Mouse (Mus musculus) common myeloid progenitor, adult 5-6 weeks (primary cell): Measurements from ENCODE around the gene Clip4. TPM values are rescaled to one million over a fixed set of nuclear protein-coding genes. Genes with fewer than 3 reads are reported as not detected.
A peak's percentile ranks its signal among the peaks of the same experiment; 100 is the strongest.

Experiments
- ATAC-seq: replicated peaks from 2 replicates; pipeline ENCODE4 v1.8.0; 2016; ENCODE audit warnings: low read depth, mild to moderate bottlenecking, moderate TSS enrichment, inconsistent platforms; ENCODE audit not compliant: poor library complexity, severe bottlenecking
- total RNA-seq: library from RNA; stranded (forward); fragments of 200-1000, 187-1606 nt; gene quantifications from 2 replicates; pipeline ENCODE4 v1.2.3, GENCODE M21; 2017

The Clip4 gene
- total RNA-seq, 1 experiment from 2014 or later, result not detected

- no peak for ATAC-seq
These were observed 18.2 kb downstream of the Clip4 start for GRCm38 (mm10) chr17:71786456-71786855.

DNA sequence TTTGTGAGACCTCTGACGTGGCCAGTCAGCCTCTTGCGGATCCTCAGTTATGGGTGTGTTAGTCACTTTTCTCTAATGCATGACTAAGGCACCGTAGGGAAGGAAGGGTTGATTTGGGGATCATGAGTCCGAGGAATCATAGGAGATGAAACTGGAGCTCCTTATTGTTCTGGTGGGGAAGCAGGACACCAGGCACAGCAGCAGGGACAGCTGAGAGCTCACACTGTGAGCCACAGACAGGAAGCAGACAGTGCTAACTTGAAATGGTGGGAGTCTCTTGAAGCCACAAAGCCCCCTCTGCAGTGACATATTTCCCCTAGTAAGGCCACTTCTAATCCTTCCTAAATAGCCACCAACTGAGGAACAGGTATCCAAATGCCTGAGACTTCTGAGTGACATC lies 22.8 kb downstream of the Clip4 start:
- ATAC-seq, result no peak

GRCm38 (mm10) chr17:71791622-71792021 lies 23.3 kb downstream of the Clip4 start:
- ATAC-seq, result no peak

DNA sequence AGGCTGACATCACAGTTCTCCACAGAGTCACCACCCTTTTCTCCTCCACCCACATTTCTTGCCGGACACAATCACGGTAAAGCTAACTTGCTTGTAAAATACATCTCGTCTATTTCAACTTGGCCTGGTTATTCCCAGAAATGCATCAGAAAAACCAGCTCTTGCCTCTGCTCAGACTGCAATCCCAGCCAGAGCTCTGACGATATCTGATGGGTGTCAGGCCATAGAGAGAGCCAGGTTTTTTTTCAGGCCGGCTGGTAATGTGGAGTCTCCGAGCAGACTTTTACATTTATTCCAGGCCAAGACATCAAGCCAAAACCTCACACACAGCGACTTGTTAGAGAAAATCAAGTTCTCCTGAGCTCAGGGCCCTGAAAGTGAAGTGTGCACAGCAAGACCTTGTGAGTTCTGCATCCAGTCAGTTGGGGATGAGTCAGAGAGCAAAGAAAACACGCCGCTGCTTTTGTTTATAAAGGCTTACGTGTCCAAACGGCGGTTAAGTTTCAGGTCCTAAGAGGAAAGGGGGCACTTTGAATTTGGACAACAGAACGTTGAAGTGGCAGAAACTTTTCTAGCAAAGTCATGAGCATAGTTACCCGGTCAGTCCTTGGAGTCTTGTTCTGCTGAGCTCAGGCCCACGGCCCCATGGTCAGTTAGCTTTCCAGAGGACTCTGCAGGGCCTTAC lies 27.4 kb downstream of the Clip4 start:
- no peak for ATAC-seq

DNA sequence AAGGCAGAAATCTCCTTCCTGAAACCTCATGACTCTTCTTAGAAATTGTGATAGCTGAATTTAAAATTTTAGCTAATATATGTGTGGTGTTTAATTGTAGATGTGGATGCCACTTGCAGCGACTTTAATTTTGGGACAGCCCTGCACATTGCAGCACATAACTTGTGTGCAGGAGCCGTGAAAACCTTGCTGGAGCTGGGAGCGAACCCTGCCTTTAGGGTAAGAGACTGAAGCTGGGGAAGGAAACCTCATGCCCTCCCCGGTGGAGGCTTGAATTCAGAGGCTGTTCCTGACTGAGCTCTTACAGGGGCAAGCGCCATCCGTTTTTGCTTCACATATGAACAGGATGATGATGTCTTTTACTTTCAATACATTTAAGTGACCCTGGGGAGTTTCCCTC lies 35.2 kb downstream of the Clip4 start:
- ATAC-seq, result no peak

DNA sequence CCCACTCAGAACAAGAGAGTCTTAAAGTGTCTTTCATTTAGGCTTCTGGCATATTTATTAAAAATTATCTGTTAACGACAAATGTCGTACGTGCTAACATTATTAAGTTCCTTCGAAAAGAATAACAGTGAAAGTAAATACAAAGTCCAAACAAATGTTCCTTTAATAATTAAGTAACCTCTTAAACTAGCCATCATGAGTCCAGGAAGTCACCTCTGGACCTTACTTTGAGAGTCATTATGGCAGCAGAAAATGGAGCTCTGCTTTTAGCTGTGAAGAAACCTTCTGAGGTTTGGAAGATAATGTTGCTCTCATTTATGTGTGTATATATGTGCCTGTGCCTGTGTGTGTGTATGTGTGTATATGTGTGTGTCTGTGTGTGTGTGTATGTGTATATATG lies 35.6 kb downstream of the Clip4 start:
- no peak for ATAC-seq

GRCm38 (mm10) chr17:71811070-71811469 lies 42.8 kb downstream of the Clip4 start:
- no peak for ATAC-seq

DNA sequence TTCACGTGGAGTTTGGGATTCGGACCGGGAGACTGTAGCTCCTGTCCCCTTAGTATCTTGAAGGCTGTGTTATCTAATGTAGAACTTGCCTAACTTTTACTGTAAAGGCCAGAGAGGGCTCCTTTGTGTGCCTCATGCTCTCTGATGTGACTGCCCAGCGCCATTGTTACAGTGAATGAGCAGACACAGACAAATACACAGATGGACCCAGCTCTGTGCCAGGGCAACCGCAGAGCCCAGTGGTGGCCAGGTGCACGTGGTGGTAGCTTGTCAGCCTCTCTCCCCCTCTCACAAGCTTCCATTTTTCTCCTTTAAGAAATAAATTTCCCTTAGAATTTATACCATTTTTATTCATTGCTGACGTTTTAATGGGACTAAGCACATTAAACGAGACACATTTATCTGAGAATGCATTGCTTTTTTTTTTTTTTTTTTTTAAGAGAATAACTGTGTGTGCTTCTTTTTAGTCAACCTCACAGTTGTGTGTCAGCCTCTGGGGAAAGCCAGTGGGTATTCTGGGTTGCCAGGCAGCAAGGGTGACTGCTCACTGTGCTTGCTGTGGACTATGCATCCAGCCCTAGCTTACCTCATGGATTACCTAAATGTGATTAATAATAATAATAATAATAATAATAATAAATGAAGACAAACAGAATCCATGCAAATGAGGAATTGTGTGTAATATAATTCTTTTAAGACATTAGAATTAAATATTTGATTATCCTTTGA lies 48.0 kb downstream of the Clip4 start:
- ATAC-seq, result no peak

GRCm38 (mm10) chr17:71823622-71824306 lies 55.5 kb downstream of the Clip4 start:
- ATAC-seq, result no peak

- ATAC-seq, result 0 out of 2 replicates have a peak, but pooled peaks have one; percentile 15
These were observed 58.3 kb downstream of the Clip4 start for GRCm38 (mm10) chr17:71826603-71827002.

GRCm38 (mm10) chr17:71827627-71828026 lies 59.4 kb downstream of the Clip4 start:
- ATAC-seq, result no peak

- ATAC-seq, result no peak
These were observed 60.6 kb downstream of the Clip4 start for GRCm38 (mm10) chr17:71828647-71829414.

DNA sequence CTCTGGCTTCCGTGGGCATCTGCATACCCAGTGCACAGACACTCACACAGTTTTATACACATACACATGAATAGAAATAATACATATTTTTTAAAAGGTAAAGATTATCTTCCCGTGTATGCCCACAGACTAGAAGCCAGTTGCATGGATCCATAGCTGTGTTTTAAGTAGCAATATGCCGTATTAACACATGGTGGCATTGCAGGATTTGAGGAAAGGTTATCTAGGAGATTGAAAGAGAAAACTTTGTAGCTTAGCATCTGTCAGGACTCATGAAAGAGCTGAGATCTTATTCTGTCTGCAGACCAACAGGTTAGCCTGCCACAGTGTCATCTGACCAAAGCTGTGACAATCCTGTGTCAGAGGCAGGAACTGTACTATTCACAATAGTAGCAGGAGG lies 63.7 kb downstream of the Clip4 start:
- no peak for ATAC-seq

DNA sequence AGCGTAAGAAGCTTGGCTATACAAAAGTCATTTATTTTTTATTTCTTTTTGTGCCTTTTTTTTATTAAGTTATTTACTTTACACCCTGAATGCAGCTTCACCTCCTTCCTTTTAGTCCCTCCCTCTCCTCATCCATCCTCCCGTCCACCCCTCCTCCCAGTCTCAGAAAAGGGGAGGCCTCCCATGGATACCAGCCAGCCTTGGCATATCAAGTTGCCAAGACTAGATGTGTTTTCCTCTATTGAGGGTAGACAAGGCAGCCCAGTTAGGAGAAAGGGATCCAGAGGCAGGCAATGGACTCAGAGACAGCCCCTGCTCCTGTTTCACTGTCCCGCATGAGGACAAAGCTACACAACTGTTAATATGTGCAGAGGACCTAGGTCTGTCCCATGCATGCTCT lies 93.9 kb downstream of the Clip4 start:
- ATAC-seq, result no peak

DNA sequence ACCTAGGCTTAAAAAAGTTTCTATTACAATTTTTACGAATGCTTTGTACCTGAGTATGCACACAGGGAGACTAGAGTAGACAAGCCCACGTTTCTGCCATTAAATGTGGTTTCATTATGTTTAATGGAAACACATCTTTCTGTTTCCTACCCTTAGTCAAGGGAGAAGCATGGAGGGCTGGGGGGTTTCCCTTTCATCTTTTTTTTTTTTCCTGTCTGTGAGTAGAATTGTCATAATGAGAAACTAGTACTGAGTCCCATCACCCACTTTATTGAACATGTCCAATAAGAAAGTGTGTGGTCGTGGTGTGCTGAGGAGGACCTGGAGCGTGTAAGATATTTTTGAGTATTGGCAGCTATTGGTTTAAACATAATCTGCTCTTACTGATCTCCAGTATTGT lies 94.6 kb downstream of the Clip4 start:
- ATAC-seq, result no peak

DNA sequence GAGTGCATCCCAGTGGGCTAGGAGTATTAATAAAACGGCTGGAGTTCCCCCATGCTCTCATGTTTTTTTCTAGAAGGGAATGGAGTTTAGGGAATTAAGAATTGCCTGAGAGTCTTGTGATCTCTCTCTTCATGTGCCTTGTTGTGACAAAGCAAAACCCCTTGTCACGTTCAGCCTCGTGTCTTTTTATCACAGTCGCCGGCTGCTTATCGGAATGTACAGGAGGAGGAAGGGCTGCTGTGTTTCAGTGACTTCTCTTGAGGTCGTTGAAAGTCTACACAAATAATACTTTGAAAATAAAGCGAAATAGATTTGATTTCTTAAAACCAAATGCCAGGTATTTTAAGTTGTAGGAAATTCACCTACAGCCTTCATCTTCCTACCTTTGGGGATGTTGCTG lies 95.8 kb downstream of the Clip4 start:
- ATAC-seq, result no peak

- 0 out of 2 replicates have a peak, but pooled peaks have one; percentile 25 for ATAC-seq
These were observed 97.2 kb downstream of the Clip4 start for GRCm38 (mm10) chr17:71865437-71865836.

DNA sequence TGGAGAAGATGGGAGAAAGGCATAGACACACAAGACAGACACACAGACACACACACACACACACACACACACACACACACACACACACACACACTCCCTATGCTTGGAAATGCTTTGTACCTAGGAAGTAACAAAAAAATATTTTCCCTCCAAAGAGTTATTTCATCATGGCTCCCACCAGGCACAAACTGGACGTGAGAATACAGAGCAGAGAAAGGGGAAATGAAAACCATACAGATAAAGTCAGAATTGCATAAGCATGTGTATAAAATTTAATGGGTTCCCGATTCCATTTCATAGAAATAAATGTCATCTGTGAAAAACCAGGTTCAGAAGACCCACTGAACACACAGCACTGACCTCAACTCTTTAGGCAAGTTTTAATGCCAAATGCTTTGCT lies 99.6 kb downstream of the Clip4 start:
- peak; percentile 59 for ATAC-seq

GRCm38 (mm10) chr17:71868828-71869227 lies 100.6 kb downstream of the Clip4 start:
- ATAC-seq, result no peak
